Mouse (Mus musculus): Measurements from ENCODE around the gene Gm10639.
"Not testable (repeated sequence)": the region's sequence is repeated elsewhere in the genome, so short reads cannot be mapped to it uniquely, and the experiment has no call there.

GRCm38 (mm10) chr9:78292462-78292861 is 2.7 kb downstream of the Gm10639 start:
- TF ChIP-seq MAFK (IDR thresholded peaks at IDR 0.05; ENCODE audit: insufficient read depth, low read depth, low read length); CHD2 (IDR thresholded peaks at IDR 0.05; ENCODE audit: low read depth, low read length); ZNF384 (IDR thresholded peaks at IDR 0.05; ENCODE audit: low read depth, low read length); ZC3H11A (IDR thresholded peaks at IDR 0.05; ENCODE audit: borderline replicate concordance, low read depth, low read length); HCFC1 (IDR thresholded peaks at IDR 0.05; ENCODE audit: borderline replicate concordance, insufficient read depth, low read length): not testable (repeated sequence)

All from ES-E14 (cell line).